Mouse (Mus musculus): ENCODE data around the gene Ifna12.
"Not testable (repeated sequence)": the region's sequence is repeated elsewhere in the genome, so short reads cannot be mapped to it uniquely, and the experiment has no call there.

Ifna12 gene

DNA sequence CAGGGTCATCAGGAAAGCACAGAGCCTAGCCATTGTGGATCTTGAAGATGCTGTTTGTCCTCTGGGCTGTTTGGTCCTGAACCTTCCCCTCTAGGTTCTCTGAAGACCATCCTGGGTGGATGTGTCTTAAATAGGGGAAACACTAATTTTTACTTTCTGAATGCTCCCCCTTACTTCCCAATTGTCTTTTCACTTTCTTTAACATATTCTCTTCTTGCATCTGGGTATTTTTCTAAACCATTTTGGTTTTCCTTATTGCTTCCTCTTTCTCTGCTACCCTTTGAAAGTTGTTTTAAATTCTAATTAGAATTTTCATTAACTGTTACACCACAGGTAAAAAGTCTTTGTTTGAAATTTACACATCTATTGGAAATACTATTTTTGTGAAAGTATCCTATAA, at the start of gene Ifna12:
TSS of gene Ifna12 (minus strand) at position 101 of the 400 bp plus-strand sequence.
- no peak for DNase-seq (ENCODE audit: low read depth, low spot score)

GRCm38 (mm10) chr4:88644359-88644758, 41.2 kb upstream of the Ifna12 start, which contains the start of gene Ifna13:
TSS of gene Ifna13 (minus strand) at chr4:88644459.
- DNase-seq (ENCODE audit: low read depth, low spot score) = no peak

GRCm38 (mm10) chr4:88642526-88642925, 39.4 kb upstream of the Ifna12 start:
- DNase-seq (ENCODE audit: low read depth, low spot score) = peak; percentile 12

GRCm38 (mm10) chr4:88641077-88641831, 38.1 kb upstream of the Ifna12 start:
- DNase-seq (ENCODE audit: low read depth, low spot score) = peak; percentile 94

- DNase-seq (ENCODE audit: low read depth, low spot score) = no peak
Measured at GRCm38 (mm10) chr4:88640704-88641076, 37.5 kb upstream of the Ifna12 start.

DNA sequence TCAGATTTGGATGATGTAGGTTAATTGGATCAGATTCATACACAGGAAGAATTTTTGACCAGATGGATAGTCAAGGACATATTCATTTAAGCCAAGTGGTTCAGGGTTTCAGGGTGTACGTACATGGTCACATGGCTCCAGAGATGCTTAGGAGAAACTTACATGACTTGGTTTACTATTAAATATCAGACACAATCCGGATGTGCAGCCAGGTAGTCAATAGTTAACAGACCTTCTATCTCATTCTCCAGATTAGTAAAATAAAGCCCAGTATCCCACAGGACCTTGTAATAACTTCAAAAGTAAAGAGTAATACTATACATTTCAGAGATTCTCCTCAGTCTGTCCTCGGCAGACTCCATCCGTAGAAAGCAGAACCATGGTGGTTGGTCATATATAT, 31.1 kb upstream of the Ifna12 start, which contains the start of gene C87499:
TSS of gene C87499 (minus strand) at position 101 of the 400 bp plus-strand sequence.
- DNase-seq (ENCODE audit: low read depth, low spot score) = no peak

- DNase-seq (ENCODE audit: low read depth, low spot score) = no peak
Measured at GRCm38 (mm10) chr4:88592285-88592684, 10.9 kb downstream of the Ifna12 start, which contains the start of gene Ifna9. TSS of gene Ifna9 (minus strand) at chr4:88592385.

- no peak for DNase-seq (ENCODE audit: low read depth, low spot score)
Measured at GRCm38 (mm10) chr4:88571698-88572097, 31.5 kb downstream of the Ifna12 start, which contains the start of gene Ifna14. TSS of gene Ifna14 (minus strand) at chr4:88571798.

DNA sequence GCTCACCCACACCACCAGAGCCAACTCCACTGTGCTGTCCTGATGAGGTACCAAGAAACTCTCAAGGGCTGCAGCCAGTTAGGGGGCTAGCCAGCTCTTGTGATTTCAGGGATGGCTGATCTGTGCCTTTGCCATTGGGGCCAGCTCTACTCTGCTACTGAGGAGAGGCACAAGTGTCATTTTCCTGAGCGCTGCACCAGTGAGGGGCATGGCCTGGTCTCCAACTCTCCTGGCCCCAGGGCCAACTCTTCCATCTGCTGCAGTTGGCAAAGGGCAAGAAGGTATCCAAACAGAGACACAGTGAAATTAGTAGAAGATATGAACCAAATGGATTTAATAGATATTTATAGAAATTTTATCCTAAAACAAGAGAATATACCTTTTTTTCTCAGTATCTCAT, 41.4 kb downstream of the Ifna12 start:
- DNase-seq (ENCODE audit: low read depth, low spot score) = no peak

DNA sequence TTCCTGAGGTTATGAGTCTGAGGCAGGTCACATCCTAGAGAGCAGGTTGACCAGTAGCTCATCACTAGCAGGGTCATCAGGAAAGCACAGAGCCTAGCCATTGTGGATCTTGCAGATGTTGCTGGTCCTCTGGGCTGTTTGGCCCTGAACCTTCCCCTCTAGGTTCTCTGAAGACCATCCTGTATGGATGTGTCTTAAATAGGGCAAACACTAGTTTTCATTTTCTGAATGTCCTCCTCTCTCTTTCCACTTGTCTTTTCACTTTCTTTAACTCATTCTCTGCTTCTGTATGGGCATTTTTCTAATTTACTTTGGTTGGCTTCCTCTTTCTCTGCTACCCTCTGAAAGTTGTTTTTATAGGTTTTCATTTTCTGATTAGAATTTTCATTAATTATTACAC, 45.0 kb downstream of the Ifna12 start, which contains the start of gene Ifna15:
TSS of gene Ifna15 (minus strand) at position 101 of the 400 bp plus-strand sequence.
- DNase-seq (ENCODE audit: low read depth, low spot score) = not testable (repeated sequence)
